Mouse (Mus musculus): Measurements from ENCODE around the gene Kcnh1.

Gene Kcnh1

DNA sequence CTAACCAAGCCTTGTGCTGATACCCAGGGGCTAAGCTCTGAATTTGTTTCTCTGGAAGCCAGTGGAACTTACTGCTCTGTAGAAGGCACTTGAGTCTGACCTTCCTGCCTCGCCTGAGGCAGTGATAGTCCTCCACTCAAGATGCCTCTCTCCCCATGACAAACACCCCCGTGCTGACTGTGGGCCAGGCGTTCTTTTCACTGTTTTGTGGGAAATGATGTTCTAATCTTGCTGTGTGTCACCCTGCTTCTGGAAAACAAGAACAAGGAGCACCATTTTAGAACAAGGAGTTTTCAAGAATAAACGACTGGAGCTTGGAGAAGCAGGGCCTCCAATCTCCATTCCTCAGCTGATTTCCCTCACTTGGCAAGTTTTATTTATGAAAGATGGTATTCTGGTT is 273.2 kb downstream of the Kcnh1 start:
- DNase-seq (ENCODE audit: low read depth), result no peak

DNA sequence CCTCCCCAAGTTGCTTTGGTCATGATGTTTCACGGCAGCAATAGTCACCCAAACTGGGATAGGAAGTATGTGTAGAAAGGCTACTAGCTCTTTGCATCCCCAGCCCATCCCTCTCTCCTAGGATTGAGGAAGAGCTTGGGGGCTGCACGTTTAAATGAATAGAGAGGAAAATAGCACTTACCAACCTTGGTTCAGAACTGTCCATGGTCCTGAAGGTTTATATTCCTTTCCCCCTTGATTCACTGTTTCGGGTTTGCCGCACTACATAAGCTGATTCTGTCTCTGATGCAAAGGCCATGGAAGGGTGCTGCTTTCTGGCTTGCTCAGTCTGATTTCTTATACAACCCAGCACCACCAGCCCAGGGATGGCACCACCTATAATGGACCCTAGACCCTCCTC is 281.8 kb downstream of the Kcnh1 start:
- DNase-seq (ENCODE audit: low read depth), result peak; percentile 5

DNA sequence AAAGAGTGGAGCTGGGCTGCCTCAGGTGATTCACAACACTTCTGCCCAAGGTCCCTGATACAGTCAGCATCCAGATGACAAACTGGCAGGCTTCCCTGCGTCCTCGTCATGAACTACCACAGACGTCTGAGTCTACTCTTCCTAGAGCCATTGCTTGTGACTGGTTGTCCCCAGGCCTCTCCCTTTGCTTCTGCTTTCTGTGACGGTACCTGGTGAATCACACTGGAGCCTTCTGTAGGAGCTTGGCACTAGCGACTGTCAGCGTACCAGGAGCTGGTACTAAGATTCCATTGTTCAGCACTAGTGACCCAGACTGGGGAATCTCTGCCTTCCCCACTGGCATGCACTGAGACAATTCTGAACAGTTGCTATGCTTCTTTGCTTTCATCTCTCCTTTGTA is 282.6 kb downstream of the Kcnh1 start:
- no peak for DNase-seq (ENCODE audit: low read depth)

DNA sequence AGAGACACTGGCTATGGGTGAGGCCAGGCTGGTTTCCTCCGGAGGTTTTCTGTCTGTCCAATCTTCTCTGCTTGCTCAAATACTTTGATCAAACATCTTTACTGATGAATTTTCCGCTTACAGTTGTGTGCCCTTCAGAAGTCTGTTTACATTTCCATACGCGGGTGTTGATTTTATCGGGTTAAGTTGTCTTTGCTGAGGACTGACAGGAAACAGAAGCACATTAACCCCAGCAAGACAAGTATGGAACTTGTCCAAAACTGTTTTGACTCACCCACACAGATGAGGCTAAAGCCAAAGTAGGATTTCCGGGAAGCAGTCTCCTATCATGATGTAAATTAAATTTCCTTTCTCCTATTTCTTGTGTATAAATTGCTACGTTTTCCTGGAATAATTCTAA is 286.1 kb downstream of the Kcnh1 start:
- no peak for DNase-seq (ENCODE audit: low read depth)

DNA sequence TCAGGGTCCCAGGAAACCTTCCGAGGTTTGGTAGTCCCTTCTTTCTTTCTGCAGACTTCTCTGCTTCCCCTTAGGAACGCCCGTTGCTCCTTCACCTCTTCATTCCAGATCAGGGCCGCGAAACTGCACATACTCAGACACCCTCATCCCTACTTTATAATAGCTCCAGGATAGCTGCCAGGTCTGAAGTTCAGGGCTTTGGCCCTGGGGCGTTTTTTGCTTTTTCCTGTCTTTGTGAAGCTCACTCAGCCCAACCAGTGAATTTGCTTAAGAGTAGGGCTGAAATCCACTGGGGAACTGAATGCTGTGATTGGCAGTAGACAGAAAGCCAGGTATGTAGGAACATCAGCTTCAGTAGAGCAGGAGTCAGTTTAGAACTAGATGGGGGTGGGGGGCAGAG is 287.0 kb downstream of the Kcnh1 start:
- no peak for DNase-seq (ENCODE audit: low read depth)

DNA sequence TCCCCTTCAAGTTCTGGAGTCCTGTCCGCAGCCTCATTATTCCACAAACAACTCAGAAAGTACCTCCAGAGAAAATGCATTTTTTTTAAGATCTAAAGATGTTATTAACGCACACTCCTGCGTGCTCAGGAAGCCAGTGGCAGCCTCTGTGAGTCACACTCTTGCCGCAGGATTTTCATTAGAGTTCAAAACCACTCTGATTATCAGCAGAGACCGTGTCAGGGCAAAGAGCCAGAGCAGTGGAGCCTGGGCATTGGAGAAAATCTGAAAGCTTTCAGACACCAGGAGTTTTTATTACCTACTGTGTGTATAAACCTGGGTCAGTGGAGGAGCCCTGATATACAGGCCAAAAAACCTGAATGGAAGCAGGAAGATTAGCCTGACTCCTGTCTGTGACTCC is 287.6 kb downstream of the Kcnh1 start:
- no peak for DNase-seq (ENCODE audit: low read depth)

DNA sequence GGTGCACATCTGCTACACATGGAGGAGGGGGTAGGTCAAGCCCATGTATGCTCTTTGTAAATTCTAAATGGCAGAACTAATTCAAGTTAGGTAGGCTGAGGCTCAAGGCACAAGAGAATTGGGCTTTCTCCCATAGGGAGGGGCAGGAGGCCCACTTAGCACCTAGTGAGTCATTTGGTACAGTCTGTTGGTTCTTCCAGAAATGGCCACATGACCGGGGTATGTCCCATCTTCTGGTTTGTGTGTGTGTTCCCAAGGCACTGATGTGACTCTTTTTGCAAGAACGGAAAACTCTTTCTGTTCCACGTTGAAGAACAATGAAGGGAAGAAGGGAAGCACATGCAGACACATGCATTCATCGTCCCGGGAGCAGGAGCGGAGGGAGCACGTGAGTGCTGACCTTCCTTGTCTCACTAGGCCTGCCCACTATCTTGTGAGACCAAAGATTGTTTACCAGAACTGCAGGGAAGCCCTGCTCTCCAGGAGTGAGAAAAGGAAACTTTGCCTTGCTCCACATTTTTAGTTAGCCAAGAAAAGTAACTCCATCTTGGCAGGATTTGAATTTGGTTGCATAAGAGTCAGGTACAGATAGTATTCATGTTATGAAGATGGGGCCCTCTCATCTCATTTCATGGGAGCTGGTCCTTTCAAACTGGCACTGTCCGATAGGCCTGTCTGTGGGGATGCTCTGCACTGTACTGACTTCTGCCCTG is 289.7 kb downstream of the Kcnh1 start:
- DNase-seq (ENCODE audit: low read depth), result no peak

DNA sequence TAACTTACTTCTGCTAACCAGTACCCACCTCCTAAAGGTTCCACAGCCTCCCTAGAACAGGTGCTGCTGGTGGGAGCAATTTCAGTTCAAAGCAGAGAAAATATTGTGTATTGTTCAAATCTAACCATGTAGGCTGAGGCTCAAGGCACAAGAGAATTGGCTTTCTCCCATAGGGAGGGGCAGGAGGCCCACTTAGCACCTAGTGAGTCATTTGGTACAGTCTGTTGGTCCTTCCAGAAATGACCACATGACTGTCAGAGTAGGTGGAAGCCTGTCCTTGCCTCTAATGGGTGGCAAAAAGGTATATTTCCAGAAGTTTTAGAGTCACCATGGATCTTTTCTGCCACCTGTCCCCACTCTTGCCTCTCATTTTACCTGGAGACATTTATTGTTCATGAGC is 290.9 kb downstream of the Kcnh1 start:
- DNase-seq (ENCODE audit: low read depth), result no peak

DNA sequence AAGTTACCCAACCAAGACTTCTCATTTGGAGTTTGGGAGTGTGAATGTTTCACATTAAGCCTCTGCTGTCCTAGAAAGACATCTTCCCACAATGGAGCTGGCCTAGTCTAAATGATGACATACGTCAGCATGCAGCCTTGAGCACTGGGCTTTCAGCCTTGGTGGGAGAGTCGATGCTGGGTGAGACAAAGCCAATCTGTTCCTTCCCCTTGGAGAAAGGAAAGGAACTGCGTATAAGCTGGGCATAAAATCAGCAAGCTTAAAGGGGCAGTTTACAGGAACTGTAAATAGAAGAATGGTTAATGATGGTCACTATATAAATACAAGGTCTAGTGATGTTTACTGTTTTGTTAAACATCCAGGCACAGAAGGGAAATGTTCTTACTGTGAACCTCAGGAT is 294.5 kb downstream of the Kcnh1 start:
- DNase-seq (ENCODE audit: low read depth), result no peak

DNA sequence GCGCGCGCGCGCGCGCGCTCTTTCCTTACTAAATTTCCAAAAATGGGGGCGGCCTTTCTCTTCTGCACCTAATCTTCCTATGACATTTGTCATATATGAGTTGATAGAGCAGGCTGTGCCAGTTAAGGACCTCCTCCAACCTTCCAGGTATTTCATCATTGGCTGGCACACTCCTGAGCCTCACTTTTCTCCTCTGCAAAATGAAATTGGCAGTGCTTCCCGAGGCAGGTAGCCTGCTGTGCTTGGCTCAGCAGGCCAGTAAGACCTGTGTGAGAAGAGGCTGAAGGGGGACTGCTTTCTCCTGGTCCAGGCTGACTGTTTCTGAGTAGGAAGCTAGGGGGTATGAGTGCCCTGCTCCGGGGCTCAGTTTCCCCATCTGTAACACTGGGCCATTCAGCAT is 297.0 kb downstream of the Kcnh1 start:
- DNase-seq (ENCODE audit: low read depth), result no peak

DNA sequence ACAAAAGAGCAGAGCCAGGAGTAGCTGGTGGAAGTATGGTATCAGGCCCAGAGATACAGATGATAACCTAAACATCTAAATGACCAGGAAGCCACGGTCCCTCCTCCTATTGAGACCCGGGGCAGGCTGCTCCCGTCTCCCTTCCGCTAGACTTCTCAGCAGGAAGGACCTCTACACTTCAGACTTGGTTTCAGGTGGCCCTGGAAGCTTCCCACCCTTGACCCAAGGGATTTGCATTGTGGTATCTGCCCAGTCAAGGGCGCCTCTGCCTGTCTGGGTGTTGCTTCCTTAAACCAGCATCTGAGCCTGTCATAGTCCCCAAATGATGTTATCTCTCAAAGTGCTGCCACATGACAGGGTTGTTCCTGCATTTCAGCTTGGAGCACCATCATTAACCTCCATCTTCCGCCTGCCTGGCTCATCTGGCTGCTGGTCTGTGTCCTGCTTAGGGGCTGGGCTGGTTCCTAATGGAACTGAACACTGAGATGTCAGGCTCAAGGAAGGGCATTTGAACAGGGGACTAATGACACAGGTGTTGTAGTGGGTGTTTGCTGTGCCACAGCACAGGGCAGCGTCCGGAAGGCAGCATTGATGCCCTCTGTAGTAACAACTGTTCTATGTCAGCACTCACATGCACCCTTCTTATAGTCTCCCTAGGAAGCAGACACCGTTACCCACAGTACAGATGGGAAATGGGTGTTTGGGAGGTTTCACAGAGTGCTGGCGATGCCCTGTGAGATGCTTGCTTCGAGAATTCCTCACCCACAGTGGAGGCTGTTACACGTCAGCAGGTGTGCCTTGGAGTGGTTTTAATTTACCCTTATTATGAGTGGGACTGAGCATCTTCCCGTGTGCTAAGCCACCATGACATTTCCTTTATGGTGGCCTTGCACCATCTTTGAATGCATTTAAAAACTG is 299.6 kb downstream of the Kcnh1 start:
- no peak for DNase-seq (ENCODE audit: low read depth)

DNA sequence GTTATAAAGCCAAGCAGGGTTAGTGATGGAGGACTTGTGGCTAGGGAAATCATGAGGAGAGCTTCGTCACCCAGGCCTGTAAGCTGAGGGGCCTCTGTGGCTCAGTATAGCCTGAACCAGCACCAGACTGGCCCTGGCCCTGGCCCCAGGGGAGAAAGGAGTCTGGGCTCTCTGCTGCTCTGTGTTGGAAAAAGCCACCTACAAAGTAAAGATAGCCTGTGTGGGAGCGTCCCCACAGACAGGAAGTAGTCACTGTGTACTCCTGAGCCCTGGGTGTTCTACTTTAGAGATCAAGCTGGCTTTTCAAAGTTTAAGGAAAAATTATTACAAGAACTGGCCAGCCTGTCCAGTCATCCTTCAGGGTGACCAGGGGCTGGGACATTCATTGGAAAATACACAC is 306.9 kb downstream of the Kcnh1 start:
- DNase-seq (ENCODE audit: low read depth), result no peak

DNA sequence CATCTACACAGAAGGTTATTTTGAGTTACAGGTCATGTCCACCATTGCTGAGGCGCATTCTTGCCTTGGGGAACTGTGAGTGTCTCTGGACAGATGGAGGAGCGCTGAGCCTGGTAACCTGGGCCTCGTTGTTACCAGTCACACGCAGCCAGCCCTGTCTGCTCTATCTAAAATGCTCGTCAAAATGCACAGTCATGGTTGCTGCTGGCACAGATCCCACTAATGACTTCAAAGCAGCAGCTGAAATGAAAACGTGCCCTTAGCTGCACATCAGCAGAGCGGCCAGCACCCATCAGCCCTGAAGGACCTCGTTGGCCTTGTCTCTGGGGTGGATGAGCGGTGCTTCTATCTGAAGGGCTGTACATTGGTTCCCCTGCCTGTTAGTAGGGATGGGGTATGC is 311.4 kb downstream of the Kcnh1 start:
- DNase-seq (ENCODE audit: low read depth), result no peak

DNA sequence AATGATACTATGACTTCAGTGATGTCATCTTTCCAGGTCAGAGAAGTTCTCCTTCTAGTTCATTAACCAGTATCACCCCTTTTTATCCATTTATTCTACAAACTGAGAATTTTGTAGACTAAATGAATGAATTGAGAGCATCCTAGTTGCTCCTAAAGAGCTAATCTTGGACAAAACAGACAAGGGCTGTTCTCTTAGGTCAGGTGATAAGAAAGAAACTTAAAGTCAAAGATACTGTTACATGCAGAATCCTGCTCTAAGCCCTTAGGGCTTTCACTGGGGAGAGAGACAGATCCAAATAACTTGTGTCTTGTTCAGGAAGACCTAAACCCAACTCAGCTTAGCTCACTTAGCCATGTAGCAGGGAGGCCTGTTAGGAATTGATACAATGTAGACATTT is 312.3 kb downstream of the Kcnh1 start:
- DNase-seq (ENCODE audit: low read depth), result no peak

DNA sequence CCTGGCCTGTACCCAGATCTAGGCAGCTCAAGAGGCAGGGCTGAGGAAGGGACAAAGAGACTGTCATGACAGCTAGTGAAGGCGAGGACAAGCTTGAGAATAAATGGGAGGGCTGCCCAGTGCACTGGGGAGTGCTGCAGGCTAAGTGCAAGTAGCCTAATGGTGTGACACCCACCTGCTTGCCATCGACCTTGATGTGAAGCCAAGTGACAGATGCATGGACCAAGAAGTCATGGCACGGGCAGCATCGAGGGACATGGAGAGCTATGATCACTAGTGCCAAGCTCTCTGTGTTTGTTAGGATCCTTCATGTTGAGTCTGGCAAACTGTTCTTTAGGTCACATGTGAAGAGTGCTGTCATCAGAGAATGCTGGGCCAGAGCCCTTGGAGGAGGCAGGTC is 313.1 kb downstream of the Kcnh1 start:
- no peak for DNase-seq (ENCODE audit: low read depth)

DNA sequence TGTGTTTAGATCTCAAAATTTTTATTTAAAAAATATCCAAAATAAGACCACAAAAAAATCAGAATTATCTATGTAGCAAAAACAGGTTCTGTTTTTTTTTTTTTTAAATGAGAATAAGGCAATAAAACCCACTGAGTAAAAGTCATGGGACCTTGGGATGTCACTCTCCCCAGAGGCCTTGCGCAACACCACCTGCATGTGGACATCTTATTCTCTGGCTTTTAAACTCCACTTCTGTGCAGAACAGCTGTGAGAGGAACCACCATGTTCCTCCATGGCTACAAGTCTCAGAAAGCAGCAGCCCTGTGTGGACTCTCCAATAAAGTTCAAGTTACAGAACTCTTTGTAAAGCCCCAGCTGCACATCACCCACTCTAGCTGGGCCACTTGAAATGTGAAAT is 322.2 kb downstream of the Kcnh1 start:
- no peak for DNase-seq (ENCODE audit: low read depth)

DNA sequence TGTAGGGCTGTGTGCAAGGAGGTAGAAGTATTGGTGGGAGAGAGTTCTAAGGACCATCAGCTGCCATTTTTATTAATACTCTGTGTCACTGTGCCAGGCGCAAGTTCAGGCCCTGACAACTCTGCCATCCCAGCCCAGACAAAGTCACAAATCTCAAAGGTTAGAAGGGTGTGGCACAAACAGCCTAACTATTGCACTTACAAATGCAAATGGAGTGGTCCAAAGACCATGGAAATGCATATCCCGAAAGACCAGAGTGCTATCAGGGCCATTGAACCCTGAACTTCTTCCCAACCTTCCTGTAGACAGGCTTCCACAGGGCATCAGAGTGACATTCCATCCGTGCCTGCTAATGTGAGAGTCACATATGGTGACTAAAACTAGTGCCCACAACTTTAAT is 324.8 kb downstream of the Kcnh1 start:
- DNase-seq (ENCODE audit: low read depth), result no peak

DNA sequence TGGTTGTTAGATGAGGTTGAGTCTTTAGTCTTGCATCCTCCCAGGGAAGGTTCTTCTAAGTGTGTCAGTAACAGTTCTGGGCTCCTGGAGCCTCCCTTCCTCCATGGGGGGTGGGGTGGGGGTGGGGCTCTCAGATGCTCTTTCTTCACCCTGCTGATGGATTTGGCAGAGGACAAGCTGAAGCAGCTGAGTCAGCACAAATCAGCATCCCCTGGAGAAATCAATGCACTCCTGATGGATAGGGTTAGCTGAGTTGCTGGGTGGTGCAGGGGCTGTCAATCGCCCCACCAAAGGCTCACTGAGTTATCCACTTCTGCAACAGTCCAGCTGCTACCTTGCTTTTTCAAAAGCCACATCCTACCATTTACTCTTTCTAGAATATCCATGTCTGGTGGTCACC is 329.1 kb downstream of the Kcnh1 start:
- no peak for DNase-seq (ENCODE audit: low read depth)

DNA sequence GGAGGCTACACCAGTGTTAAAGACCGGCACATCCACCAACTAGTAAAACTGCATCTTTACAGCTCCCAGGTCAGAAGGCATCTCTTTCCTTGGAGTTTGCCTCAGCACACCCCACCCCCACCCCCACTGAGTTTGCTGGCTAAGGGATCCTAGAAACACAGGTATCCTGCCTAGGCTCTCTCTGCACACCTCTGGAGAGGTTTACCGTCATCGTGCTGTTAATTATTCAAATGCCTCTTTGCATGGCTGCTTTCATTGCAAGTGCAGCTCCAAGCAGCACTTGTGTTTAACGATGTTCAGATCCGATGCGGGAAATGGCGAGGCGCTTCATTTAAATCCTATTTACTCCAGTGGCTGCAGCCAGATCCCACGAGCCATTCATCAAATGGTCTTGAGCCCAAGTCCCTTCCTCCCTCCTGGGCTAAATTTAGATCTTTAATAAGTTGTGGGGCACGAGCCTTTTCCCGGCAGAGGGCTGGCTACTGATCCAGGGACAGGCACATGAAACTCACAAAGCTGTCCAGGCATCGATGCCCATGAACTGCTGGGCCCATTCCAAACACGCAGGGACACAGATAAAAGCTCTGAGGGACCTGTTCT is 330.4 kb downstream of the Kcnh1 start:
- no peak for DNase-seq (ENCODE audit: low read depth)

DNA sequence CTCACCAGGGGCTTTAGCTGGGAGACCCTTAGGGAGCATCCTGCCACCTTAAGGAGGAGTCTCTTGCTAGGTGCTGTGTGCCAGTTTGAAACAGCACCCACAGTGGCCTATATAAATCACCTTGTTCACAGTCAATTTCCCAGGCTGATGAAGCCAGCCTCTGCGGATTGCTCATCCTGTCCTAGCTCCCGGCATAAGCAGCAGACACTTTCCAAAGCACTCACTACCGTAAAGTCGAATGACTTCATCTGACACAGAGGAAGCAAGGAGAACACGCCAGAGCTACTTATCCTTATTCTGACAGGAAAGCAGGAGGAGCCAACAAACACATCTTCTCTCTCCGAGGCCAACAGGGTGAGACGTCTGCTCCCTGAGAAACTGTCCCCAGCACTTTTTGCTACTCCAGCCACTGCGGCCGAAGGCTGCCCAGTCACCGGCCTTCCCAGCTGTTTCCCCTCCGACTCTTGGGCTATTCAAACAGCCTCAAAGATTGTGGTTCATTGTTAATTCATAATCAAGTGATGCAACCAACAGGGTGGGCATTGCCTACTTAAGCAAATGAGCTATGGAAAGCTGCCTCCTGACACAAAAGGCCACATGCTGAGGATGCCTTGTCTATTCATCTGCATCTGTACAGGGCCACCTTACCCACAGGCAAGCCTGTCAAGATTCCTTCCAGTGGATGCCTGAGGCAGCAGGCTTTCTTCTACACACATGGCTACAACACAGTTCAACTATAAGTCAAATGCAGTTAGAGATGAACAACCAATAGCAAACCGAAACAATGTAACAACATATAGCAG is 332.0 kb downstream of the Kcnh1 start:
- DNase-seq (ENCODE audit: low read depth), result no peak

DNA sequence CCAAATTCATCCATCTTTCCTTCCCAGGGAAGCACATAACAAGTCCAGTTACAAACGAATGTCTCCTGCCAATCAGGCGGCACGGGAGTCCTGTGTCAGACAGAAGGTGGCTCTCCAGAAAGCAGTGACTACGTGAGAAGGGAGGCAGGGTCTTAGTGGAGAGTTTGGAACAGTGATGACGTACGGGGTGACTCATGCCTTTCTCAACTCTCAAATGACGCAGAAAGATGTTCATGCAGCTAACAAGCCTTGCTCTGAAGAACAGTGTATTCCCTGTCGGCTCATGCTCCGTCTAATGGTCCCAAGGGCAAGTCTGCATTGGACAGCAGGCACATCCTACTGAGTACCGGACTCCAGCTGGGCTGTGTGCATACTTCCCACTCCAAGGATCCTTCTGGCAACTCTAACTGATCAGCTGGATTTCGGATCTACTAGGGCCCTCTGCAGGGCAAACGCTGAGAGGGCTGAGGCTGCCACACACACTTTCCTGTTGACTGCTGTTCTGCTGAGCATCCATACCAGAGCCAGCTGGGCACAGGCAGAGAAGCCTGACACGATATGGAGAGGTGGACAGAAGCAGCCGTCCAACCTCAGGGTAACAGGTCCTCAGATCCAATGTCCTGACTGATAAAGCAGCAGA is 335.3 kb downstream of the Kcnh1 start:
- DNase-seq (ENCODE audit: low read depth), result no peak

Measured in induced T-regulatory cell, adult 2 months (primary cell).